Mouse (Mus musculus): ENCODE measurements around the gene Fam222a. TPM values are rescaled to one million over a fixed set of nuclear protein-coding genes. Genes with fewer than 3 reads are reported as not detected.

Gene Fam222a
- polyA plus RNA-seq, 1 experiment from 2014 or later, result 0.79 TPM

DNA sequence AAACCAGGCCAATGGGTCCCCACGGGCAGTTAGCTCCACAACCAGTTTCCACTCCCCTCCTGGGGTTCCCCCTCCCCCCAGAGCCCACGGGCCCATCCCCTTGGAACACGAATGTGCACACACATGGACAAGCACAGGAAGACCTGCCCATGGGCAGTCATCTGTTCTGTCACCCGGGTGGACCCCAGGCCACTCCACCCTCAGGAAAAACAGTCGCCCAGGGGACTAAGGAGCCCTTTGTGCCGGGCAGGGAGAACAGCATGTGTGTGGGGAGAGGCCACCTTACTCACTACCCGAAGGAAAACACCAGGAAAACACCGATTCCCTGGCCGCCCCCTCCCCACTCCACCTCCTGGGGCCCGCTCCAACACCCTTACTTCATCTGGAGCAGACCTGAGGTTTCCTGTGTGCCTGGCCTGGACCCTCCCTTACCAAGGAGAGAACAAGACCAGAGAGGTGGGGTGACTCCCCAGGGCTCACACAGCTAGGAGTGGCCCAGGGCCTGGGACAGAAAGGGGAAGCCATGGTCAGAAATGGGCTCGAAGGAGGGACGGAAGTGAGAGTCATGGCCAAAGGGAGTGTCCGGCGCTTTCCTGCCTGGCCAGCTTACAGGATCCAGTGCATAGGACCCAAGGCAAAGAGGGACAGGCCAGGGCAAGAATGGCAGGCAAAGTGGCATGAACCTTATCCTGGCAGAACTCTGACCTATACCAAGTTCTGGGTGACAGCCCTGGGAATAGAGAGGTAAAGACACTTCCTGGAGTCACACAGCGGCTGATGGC lies 86.0 kb downstream of the Fam222a start:
- ATAC-seq (ENCODE audit: low FRiP score, low TSS enrichment) (no peak), DNase-seq (ENCODE audit: low spot score) (no peak)
- Histone ChIP-seq H3K9ac (ENCODE audit: low read length) (no peak overlapping the region), H3K4me2 (replicated peaks; ENCODE audit: low read depth) (no peak overlapping the region), H3K27me3 (ENCODE audit: control insufficient read depth, insufficient read depth, low read length) (no peaks in the 10 kb centered on the region; the same call in 1 of the 2 replicates), H3K27ac (replicated peaks) (no peak overlapping the region), H3K4me1 (replicated peaks; ENCODE audit: control insufficient read depth, insufficient read depth) (no peaks in the 10 kb centered on the region; the same call in 1 of the 2 replicates), H3K9me3 (ENCODE audit: control insufficient read depth, low read length) (no peaks in the 10 kb centered on the region), H3K4me3 (ENCODE audit: low read depth, low read length) (no peak overlapping the region), H3K36me3 (ENCODE audit: control insufficient read depth, insufficient read depth, low read length) (no peaks in the 10 kb centered on the region)
- 68% methylated on average over 12 of the region's 15 CpGs for WGBS
- TF ChIP-seq CTCF (IDR thresholded peaks at IDR 0.05; ENCODE audit: low read depth) (no peak), EP300 (optimal IDR thresholded peaks at IDR 0.05) (no peak)

DNA sequence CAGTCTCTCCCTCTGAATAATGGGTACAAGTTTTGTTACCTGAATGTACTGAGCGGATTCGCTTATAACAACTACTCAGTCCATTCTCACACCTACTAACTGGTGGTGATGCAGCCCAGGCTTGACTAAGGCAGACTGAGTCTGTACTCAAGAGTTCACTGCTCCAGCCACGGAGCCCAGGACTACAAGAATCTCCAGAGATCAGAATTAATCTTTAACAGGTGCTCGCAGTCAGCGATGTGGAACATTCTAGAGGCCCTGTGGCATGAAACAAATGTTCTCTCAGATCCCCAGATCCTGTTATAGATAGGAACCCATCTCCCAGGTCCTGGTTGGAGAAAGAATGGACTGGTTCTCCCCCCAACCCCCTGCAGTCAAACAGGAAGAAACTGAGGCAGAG lies 87.9 kb downstream of the Fam222a start:
- no peak overlapping the region for H3K4me2 ChIP-seq (replicated peaks; ENCODE audit: low read depth)
- no peak overlapping the region for H3K9ac ChIP-seq (ENCODE audit: low read length)
- 86% methylated on average over 5 of the region's 5 CpGs for WGBS
- ATAC-seq (ENCODE audit: low FRiP score, low TSS enrichment) (no peak), DNase-seq (ENCODE audit: low spot score) (no peak)
- no peaks in the 10 kb centered on the region; the same call in 1 of the 2 replicates for H3K27me3 ChIP-seq (ENCODE audit: control insufficient read depth, insufficient read depth, low read length)
- TF ChIP-seq EP300 (optimal IDR thresholded peaks at IDR 0.05), result no peak
- no peak for TF ChIP-seq CTCF (IDR thresholded peaks at IDR 0.05; ENCODE audit: low read depth)
- H3K4me3 ChIP-seq (ENCODE audit: low read depth, low read length), result no peak overlapping the region
- no peaks in the 10 kb centered on the region for H3K9me3 ChIP-seq (ENCODE audit: control insufficient read depth, low read length)
- H3K36me3 ChIP-seq (ENCODE audit: control insufficient read depth, insufficient read depth, low read length), result no peaks in the 10 kb centered on the region
- no peak overlapping the region for H3K27ac ChIP-seq (replicated peaks)
- H3K4me1 ChIP-seq (replicated peaks; ENCODE audit: control insufficient read depth, insufficient read depth), result no peaks in the 10 kb centered on the region; the same call in 1 of the 2 replicates

DNA sequence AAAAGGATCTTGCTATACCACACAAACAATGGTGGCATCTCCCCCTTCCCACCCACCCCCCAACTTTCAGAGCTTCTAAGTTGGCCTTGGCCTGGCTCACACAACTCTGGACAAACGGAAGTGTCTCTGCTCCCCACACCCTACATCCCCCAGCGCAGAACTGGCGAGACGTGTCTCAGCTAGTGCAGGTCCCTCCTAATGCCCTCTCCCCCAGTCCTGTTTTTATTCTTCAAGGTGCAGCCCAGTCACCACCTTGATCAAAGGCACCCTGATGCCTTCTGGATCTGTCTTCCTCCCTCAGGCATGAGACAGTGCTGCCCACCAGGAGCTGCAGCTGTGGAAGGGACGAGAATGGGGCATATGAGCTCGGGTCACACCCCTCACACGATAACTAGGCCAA lies 88.5 kb downstream of the Fam222a start:
- H3K27me3 ChIP-seq (ENCODE audit: control insufficient read depth, insufficient read depth, low read length), result no peaks in the 10 kb centered on the region; the same call in 1 of the 2 replicates
- H3K9ac ChIP-seq (ENCODE audit: low read length), result no peak overlapping the region
- no peak overlapping the region for H3K27ac ChIP-seq (replicated peaks)
- no peaks in the 10 kb centered on the region for H3K9me3 ChIP-seq (ENCODE audit: control insufficient read depth, low read length)
- H3K4me1 ChIP-seq (replicated peaks; ENCODE audit: control insufficient read depth, insufficient read depth), result no peaks in the 10 kb centered on the region; the same call in 1 of the 2 replicates
- 79% methylated on average over 7 of the region's 7 CpGs for WGBS
- no peak for TF ChIP-seq EP300 (optimal IDR thresholded peaks at IDR 0.05)
- no peak for TF ChIP-seq CTCF (IDR thresholded peaks at IDR 0.05; ENCODE audit: low read depth)
- no peak for DNase-seq (ENCODE audit: low spot score)
- no peak overlapping the region for H3K4me2 ChIP-seq (replicated peaks; ENCODE audit: low read depth)
- no peak for ATAC-seq (ENCODE audit: low FRiP score, low TSS enrichment)
- H3K36me3 ChIP-seq (ENCODE audit: control insufficient read depth, insufficient read depth, low read length), result no peaks in the 10 kb centered on the region
- H3K4me3 ChIP-seq (ENCODE audit: low read depth, low read length), result no peak overlapping the region

DNA sequence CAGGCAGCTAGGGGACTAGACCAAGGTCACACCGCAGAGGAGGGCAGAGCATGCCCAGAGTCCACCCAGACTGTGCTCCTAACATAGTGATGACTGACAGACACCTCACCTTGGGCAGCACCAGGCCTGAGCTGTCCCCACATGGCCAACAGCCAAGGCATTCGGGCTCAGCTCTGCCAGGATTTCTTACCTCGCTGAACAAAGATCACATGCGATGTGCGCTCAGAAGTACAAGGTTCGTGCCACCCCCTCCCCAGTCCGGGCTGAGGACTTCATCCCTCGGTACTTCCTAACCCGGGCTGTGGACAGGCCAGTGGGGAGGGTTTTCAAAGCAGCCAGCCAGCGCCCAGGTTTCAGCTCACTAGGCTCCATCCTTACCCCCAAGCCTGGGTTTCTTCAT lies 89.6 kb downstream of the Fam222a start:
- peak overlapping the region; percentile 56; the same call in 1 of the 2 replicates for H3K9ac ChIP-seq (ENCODE audit: low read length)
- TF ChIP-seq CTCF (IDR thresholded peaks at IDR 0.05; ENCODE audit: low read depth), result no peak
- ATAC-seq (ENCODE audit: low FRiP score, low TSS enrichment) (no peak), DNase-seq (ENCODE audit: low spot score) (no peak)
- H3K4me1 ChIP-seq (replicated peaks; ENCODE audit: control insufficient read depth, insufficient read depth), result no peaks in the 10 kb centered on the region
- WGBS, result 35% methylated on average over 10 of the region's 10 CpGs
- H3K36me3 ChIP-seq (ENCODE audit: control insufficient read depth, insufficient read depth, low read length), result no peaks in the 10 kb centered on the region
- H3K4me3 ChIP-seq (ENCODE audit: low read depth, low read length), result peak overlapping the region; percentile 48
- no peak overlapping the region for H3K27ac ChIP-seq (replicated peaks)
- H3K4me2 ChIP-seq (replicated peaks; ENCODE audit: low read depth), result peak overlapping the region; percentile 84
- H3K9me3 ChIP-seq (ENCODE audit: control insufficient read depth, low read length), result no peaks in the 10 kb centered on the region
- no peaks in the 10 kb centered on the region; the same call in 1 of the 2 replicates for H3K27me3 ChIP-seq (ENCODE audit: control insufficient read depth, insufficient read depth, low read length)

DNA sequence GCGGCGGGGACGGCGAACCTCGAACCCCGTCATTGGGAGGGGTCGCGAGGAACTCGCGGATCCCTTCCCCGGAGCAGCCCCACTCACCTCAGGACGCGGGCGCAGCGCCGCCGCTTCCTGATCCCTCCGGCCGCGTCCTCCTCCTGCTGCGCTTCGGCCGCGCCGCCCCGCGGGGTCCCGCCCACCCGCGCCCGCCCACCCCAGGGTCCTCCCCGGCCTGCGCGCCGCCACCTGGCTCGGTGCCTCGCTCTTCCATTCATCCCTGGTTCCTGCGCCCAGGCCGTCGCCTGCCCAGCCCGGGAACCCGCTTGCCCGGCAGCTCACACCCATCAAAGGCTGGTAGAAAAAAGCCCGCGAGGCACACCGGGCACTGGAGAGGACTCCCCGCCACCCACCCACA lies 90.4 kb downstream of the Fam222a start, which contains the start of gene Trpv4:
Trpv4 (minus strand) TSS at position 167 of the 400 bp plus-strand sequence.
- H3K4me3 ChIP-seq (ENCODE audit: low read depth, low read length), result peak within 1 kb of the TSS; percentile 48
- DNase-seq (ENCODE audit: low spot score) (peak; percentile 45), ATAC-seq (ENCODE audit: low FRiP score, low TSS enrichment) (peak; percentile 33; the same call in 1 of the 2 replicates)
- H3K36me3 ChIP-seq (ENCODE audit: control insufficient read depth, insufficient read depth, low read length), result no peaks in the 10 kb centered on the region
- H3K9me3 ChIP-seq (ENCODE audit: control insufficient read depth, low read length), result no peaks in the 10 kb centered on the region
- no peaks in the 10 kb centered on the region; the same call in 1 of the 2 replicates for H3K27me3 ChIP-seq (ENCODE audit: control insufficient read depth, insufficient read depth, low read length)
- peak within 1 kb of the TSS; percentile 56 for H3K9ac ChIP-seq (ENCODE audit: low read length)
- H3K4me1 ChIP-seq (replicated peaks; ENCODE audit: control insufficient read depth, insufficient read depth), result no peaks in the 10 kb centered on the region
- WGBS, result under 1% methylated on average over 37 of the region's 47 CpGs
- H3K4me2 ChIP-seq (replicated peaks; ENCODE audit: low read depth), result peak within 1 kb of the TSS; percentile 84
- no peak within 1 kb of the TSS for H3K27ac ChIP-seq (replicated peaks)
- TF ChIP-seq EP300 (optimal IDR thresholded peaks at IDR 0.05) (no peak), CTCF (IDR thresholded peaks at IDR 0.05; ENCODE audit: low read depth) (no peak)

DNA sequence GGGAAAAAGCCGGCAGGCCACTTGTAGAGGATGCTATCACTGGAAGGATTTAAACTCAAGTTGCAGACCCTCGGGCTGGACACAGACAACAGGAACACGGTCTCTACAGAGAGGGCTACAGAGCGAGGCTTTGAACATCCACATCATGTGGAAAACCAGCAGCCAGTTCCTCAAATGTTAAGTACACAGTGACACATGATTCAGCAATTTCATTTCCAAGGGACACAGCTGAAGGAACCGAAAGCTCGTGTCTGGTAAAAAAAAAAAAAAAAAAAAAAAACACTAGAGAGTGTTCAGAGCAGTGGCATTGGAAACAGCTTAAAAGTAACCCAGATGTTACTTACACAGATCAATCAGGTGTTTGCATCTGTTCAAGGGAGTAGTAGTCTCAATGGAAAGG lies 93.2 kb downstream of the Fam222a start:
- H3K9ac ChIP-seq (ENCODE audit: low read length), result no peak overlapping the region
- WGBS, result 60% methylated on average over 6 of the region's 6 CpGs
- H3K27me3 ChIP-seq (ENCODE audit: control insufficient read depth, insufficient read depth, low read length), result no peaks in the 10 kb centered on the region; the same call in 1 of the 2 replicates
- ATAC-seq (ENCODE audit: low FRiP score, low TSS enrichment), result no peak
- no peak for TF ChIP-seq EP300 (optimal IDR thresholded peaks at IDR 0.05)
- TF ChIP-seq CTCF (IDR thresholded peaks at IDR 0.05; ENCODE audit: low read depth), result no peak
- H3K4me1 ChIP-seq (replicated peaks; ENCODE audit: control insufficient read depth, insufficient read depth), result no peaks in the 10 kb centered on the region
- no peaks in the 10 kb centered on the region for H3K36me3 ChIP-seq (ENCODE audit: control insufficient read depth, insufficient read depth, low read length)
- no peak overlapping the region for H3K4me2 ChIP-seq (replicated peaks; ENCODE audit: low read depth)
- no peaks in the 10 kb centered on the region for H3K9me3 ChIP-seq (ENCODE audit: control insufficient read depth, low read length)
- no peak for DNase-seq (ENCODE audit: low spot score)
- no peak overlapping the region for H3K27ac ChIP-seq (replicated peaks)
- H3K4me3 ChIP-seq (ENCODE audit: low read depth, low read length), result no peak overlapping the region

Other genes with a start within 250 kb of the Fam222a start
- 93.4 and 96.4 TPM in 2 replicates for gene Kctd10, start 187.5 kb upstream of the Fam222a start, polyA plus RNA-seq (2015; fragmentation: Nextera tagmentation; extraction: Ambion mirVana)
- 19.4 and 20.9 TPM in 2 replicates for gene Ube3b, start 187.4 kb upstream of the Fam222a start, polyA plus RNA-seq (2015; fragmentation: Nextera tagmentation; extraction: Ambion mirVana)
- 11.4 and 12.4 TPM in 2 replicates for gene Mmab, start 124.0 kb upstream of the Fam222a start, polyA plus RNA-seq (2015; fragmentation: Nextera tagmentation; extraction: Ambion mirVana)
- 60.1 and 64.4 TPM in 2 replicates for gene Mvk, start 123.7 kb upstream of the Fam222a start, polyA plus RNA-seq (2015; fragmentation: Nextera tagmentation; extraction: Ambion mirVana)
- gene Trpv4, start 90.4 kb downstream of the Fam222a start, polyA plus RNA-seq (2015; fragmentation: Nextera tagmentation; extraction: Ambion mirVana), result 2.1 and 2.8 TPM in 2 replicates
- 482 and 496 TPM in 2 replicates for gene Gltp, start 123.0 kb downstream of the Fam222a start, polyA plus RNA-seq (2015; fragmentation: Nextera tagmentation; extraction: Ambion mirVana)
- 4.6 and 5.8 TPM in 2 replicates for gene Tchp, start 139.7 kb downstream of the Fam222a start, polyA plus RNA-seq (2015; fragmentation: Nextera tagmentation; extraction: Ambion mirVana)
- gene Ankrd13a, start 206.7 kb downstream of the Fam222a start, polyA plus RNA-seq (2015; fragmentation: Nextera tagmentation; extraction: Ambion mirVana), result 36.4 and 41.7 TPM in 2 replicates
- gene Git2, start 207.5 kb downstream of the Fam222a start, polyA plus RNA-seq (2015; fragmentation: Nextera tagmentation; extraction: Ambion mirVana), result 14.2 and 16.1 TPM in 2 replicates